Comparison of ENCODE assay signal across 8 mouse cellular contexts in the genomic region with DNA sequence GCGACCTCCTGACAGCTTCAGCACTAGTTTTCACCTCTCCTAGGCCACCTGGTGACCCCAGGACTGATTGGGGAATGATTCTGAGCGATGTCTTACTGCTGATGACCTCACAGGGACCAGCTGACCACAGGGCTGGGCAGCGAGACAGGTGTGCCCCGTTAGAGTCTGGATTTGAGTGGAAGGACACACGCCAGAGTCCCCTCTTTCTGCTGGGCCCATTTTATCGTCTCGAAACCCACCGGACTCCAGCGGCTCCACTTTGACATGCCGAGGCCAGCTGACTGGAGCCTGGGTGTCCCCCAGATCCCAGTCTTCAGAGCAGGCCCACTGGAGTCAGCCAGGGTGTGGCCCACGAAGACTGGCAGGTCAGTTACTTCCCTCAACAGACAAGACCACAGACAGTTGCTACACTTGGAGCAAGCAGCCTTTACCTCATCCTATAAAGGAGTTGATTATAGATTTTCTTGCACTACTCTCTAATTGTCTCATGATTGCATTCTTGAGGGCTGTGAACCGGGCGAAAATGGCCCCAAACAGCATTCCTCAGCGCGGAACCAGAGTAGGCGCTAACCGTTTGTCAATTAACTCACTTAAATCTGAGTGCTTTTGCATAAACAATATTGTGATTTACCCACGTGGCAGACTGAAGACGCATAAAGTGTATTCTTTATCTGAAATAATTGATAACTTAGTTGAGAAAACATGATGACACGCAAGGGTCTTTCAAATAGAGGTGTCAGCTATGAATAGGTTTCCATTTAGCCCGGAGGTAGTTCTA. TPM values are rescaled to one million over a fixed set of nuclear protein-coding genes. Genes with fewer than 3 reads are reported as not detected.
DNase-seq lines count a peak whose midpoint lies in the region; ATAC-seq and TF ChIP-seq lines count a peak whose summit lies in the region.

No protein-coding gene starts in this region.

- no peak for TF ChIP-seq EP300 in liver, embryonic 14.5 days (IDR thresholded peaks at IDR 0.05; ENCODE audit: low read depth)

- H3K36me3 ChIP-seq in liver, embryonic 14.5 days (replicated peaks; ENCODE audit: control insufficient read depth, insufficient read depth, low read depth): no peaks in the 10 kb centered on the region
- H3K36me3 ChIP-seq in stomach, embryonic 14.5 days (ENCODE audit: control insufficient read depth, insufficient read depth, low read length): peaks cover 8% of the 10 kb centered on the region; the same call in 1 of the 2 replicates

- peak; percentile 67 for DNase-seq in cerebellum, adult 9-10 months
- DNase-seq in cerebellum, postnatal 4 days (ENCODE audit: low spot score in 2 of 2): no peak
- DNase-seq in right cerebral cortex, postnatal 25 days: peak; percentile 49
- no peak for DNase-seq in right cerebral cortex, adult 18-20 months
- peak in 1 of 3 experiments; percentile 33 for DNase-seq in liver, embryonic 14.5 days (ENCODE audit: low read depth in 3 of 3, low spot score in 3 of 3)
- DNase-seq in left cerebral cortex, adult 9 months (ENCODE audit: low spot score in 2 of 2): no peak

- peaks cover 21 to 28% of the 10 kb centered on the region in 2 experiments for H3K4me1 ChIP-seq in liver, embryonic 14.5 days (replicated peaks; ENCODE audit: control insufficient read depth in 2 of 2, insufficient read depth in 2 of 2, low read length in 1 of 2)
- peaks cover 40% of the 10 kb centered on the region for H3K4me1 ChIP-seq in stomach, embryonic 14.5 days (ENCODE audit: control insufficient read depth, insufficient read depth, low read length)

- peak; percentile 45 for ATAC-seq in granulocyte monocyte progenitor cell, adult 5-6 weeks (replicated peaks; ENCODE audit: poor library complexity, severe bottlenecking)
- no peak for ATAC-seq in liver, embryonic 14.5 days (ENCODE audit: insufficient read depth)
- no peak for ATAC-seq in stomach, embryonic 14.5 days (ENCODE audit: insufficient number of reproducible peaks, insufficient read depth, low FRiP score, low read depth)

- no peak; the same call in 1 of the 2 replicates for TF ChIP-seq CTCF in liver, embryonic 14.5 days (IDR thresholded peaks at IDR 0.05; ENCODE audit: low read depth)

- H3K27me3 ChIP-seq in liver, embryonic 14.5 days (ENCODE audit: control insufficient read depth, insufficient read depth, low read length): no peaks in the 10 kb centered on the region
- H3K27me3 ChIP-seq in stomach, embryonic 14.5 days (ENCODE audit: control insufficient read depth, insufficient read depth, low read length): no peaks in the 10 kb centered on the region

- peak overlapping the region; percentile 83 for H3K27ac ChIP-seq in liver, embryonic 14.5 days
- H3K27ac ChIP-seq in stomach, embryonic 14.5 days (ENCODE audit: low read length): peak overlapping the region; percentile 93

- peak overlapping the region; percentile 85 for H3K9ac ChIP-seq in liver, embryonic 14.5 days (replicated peaks)
- H3K9ac ChIP-seq in stomach, embryonic 14.5 days (replicated peaks; ENCODE audit: low read depth, low read length): peak overlapping the region; percentile 71; the same call in 1 of the 2 replicates

- H3K4me2 ChIP-seq in liver, embryonic 14.5 days (ENCODE audit: low read depth): peak overlapping the region; percentile 98
- H3K4me2 ChIP-seq in stomach, embryonic 14.5 days (replicated peaks; ENCODE audit: low read depth, low read length): peak overlapping the region; percentile 96

- H3K4me3 ChIP-seq in liver, embryonic 14.5 days (ENCODE audit: insufficient read depth in 1 of 2, low read depth in 2 of 2, low read length in 2 of 2): peak overlapping the region; percentile 66 to 77
- peak overlapping the region; percentile 67 for H3K4me3 ChIP-seq in stomach, embryonic 14.5 days (ENCODE audit: low read depth, low read length)

- whole genome bisulfite sequencing in liver, embryonic 14.5 days (ENCODE audit: insufficient replicate concordance): 11% methylated on average over 21 of the region's 21 CpGs
- WGBS in stomach, embryonic 14.5 days: 10% methylated on average over 21 of the region's 21 CpGs

- H3K9me3 ChIP-seq in liver, embryonic 14.5 days (ENCODE audit: control insufficient read depth, low read length): no peaks in the 10 kb centered on the region
- no peaks in the 10 kb centered on the region for H3K9me3 ChIP-seq in stomach, embryonic 14.5 days (ENCODE audit: control insufficient read depth, low read depth, low read length)

RNA-seq across cellular contexts. Expression of a gene that starts 0.6 kb away (rescaled TPM):
- 20.9 and 28.9 TPM in 2 replicates for total RNA-seq in granulocyte monocyte progenitor cell, adult 5-6 weeks (2014; fragmentation: Nextera tagmentation)
- 13.5 and 29.3 TPM in 2 replicates for total RNA-seq in granulocyte monocyte progenitor cell, adult 5-6 weeks (2017)
- 11.6 and 12.9 TPM in 2 replicates for polyA plus RNA-seq in liver, embryonic 14.5 days (2012; rRNA removed)
- 5.6 and 6.0 TPM in 2 replicates for polyA plus RNA-seq in liver, embryonic 14.5 days (2014; fragmentation: Nextera tagmentation; extraction: Ambion mirVana)
- polyA plus RNA-seq in stomach, embryonic 14.5 days (2014; fragmentation: Nextera tagmentation; extraction: Ambion mirVana): 30.6 and 32.2 TPM in 2 replicates

RNA-seq across cellular contexts. Expression of a gene that starts 0.9 kb away (rescaled TPM):
- total RNA-seq in granulocyte monocyte progenitor cell, adult 5-6 weeks (2014; fragmentation: Nextera tagmentation): 24.4 and 36.9 TPM in 2 replicates
- 20.7 and 22.4 TPM in 2 replicates for total RNA-seq in granulocyte monocyte progenitor cell, adult 5-6 weeks (2017)
- 9.9 and 10.3 TPM in 2 replicates for polyA plus RNA-seq in liver, embryonic 14.5 days (2012; rRNA removed)
- polyA plus RNA-seq in liver, embryonic 14.5 days (2014; fragmentation: Nextera tagmentation; extraction: Ambion mirVana): 8.2 and 8.9 TPM in 2 replicates
- polyA plus RNA-seq in stomach, embryonic 14.5 days (2014; fragmentation: Nextera tagmentation; extraction: Ambion mirVana): 46.4 and 47.7 TPM in 2 replicates

RNA-seq across cellular contexts. Expression of a gene that starts 11.0 kb away (rescaled TPM):
- total RNA-seq in granulocyte monocyte progenitor cell, adult 5-6 weeks (2014; fragmentation: Nextera tagmentation): not detected in 2 replicates
- total RNA-seq in granulocyte monocyte progenitor cell, adult 5-6 weeks (2017): not detected in 2 replicates
- not detected in 2 replicates for polyA plus RNA-seq in liver, embryonic 14.5 days (2012; rRNA removed)
- polyA plus RNA-seq in liver, embryonic 14.5 days (2014; fragmentation: Nextera tagmentation; extraction: Ambion mirVana): not detected in 2 replicates
- 0.26 TPM in 1 of 2 replicates, not detected in the other for polyA plus RNA-seq in stomach, embryonic 14.5 days (2014; fragmentation: Nextera tagmentation; extraction: Ambion mirVana)

RNA-seq across cellular contexts. Expression of a gene that starts 20.9 kb away (rescaled TPM):
- total RNA-seq in granulocyte monocyte progenitor cell, adult 5-6 weeks (2014; fragmentation: Nextera tagmentation): 53.8 and 75.7 TPM in 2 replicates
- total RNA-seq in granulocyte monocyte progenitor cell, adult 5-6 weeks (2017): 15.9 and 23.3 TPM in 2 replicates
- 59.9 and 82.4 TPM in 2 replicates for polyA plus RNA-seq in liver, embryonic 14.5 days (2012; rRNA removed)
- 40.8 and 47.2 TPM in 2 replicates for polyA plus RNA-seq in liver, embryonic 14.5 days (2014; fragmentation: Nextera tagmentation; extraction: Ambion mirVana)
- polyA plus RNA-seq in stomach, embryonic 14.5 days (2014; fragmentation: Nextera tagmentation; extraction: Ambion mirVana): 98.5 and 102 TPM in 2 replicates

RNA-seq across cellular contexts. Expression of a gene that starts 23.5 kb away (rescaled TPM):
- total RNA-seq in granulocyte monocyte progenitor cell, adult 5-6 weeks (2014; fragmentation: Nextera tagmentation): 6.4 and 18.7 TPM in 2 replicates
- total RNA-seq in granulocyte monocyte progenitor cell, adult 5-6 weeks (2017): 8.8 and 11.1 TPM in 2 replicates
- polyA plus RNA-seq in liver, embryonic 14.5 days (2012; rRNA removed): 5.3 and 7.6 TPM in 2 replicates
- 4.0 and 6.5 TPM in 2 replicates for polyA plus RNA-seq in liver, embryonic 14.5 days (2014; fragmentation: Nextera tagmentation; extraction: Ambion mirVana)
- polyA plus RNA-seq in stomach, embryonic 14.5 days (2014; fragmentation: Nextera tagmentation; extraction: Ambion mirVana): 25.5 and 27.6 TPM in 2 replicates

Comparison
In these comparisons a context has a peak if more than half of its experiments do, and no peak if none do; other contexts are left out.
1. DNase-seq: peak in cerebellum, adult 9-10 months (single experiment) and right cerebral cortex, postnatal 25 days (single experiment); none in cerebellum, postnatal 4 days (0 of 2), right cerebral cortex, adult 18-20 months (single experiment) and left cerebral cortex, adult 9 months (0 of 2).